Mouse (Mus musculus) right cerebral cortex, adult 18-20 months (tissue): ENCODE results near the gene Ccdc141.

Experiments
- DNase-seq: peaks from one replicate; pipeline ENCODE4 v3.0.0; 2022; ENCODE audit warnings: mixed read lengths

Gene Ccdc141

GRCm38 (mm10) chr2:77173821-77174220 is 3.4 kb upstream of the Ccdc141 start:
- DNase-seq, result no peak

GRCm38 (mm10) chr2:77173366-77173765 is 2.9 kb upstream of the Ccdc141 start:
- no peak for DNase-seq

DNA sequence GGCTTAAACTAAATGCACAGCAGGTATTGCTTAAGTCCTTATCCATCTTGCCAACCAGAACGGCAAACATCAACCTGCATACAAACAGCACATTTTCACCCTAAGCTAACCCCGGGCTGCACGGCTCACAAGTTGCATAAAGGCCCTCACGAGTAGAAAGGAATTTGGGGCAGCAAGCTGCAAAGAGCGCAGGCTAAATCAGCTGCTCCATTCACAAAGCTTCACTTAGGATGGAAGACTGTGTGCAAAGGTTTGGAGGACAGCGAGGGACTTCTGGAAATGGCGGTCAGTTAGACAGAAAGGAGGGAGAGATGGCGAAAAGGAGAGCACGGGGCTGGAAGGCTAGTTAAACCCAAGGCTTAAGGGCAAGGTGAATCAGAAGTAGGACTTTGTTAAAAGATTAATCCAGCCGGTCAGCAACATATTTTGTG is 1.8 kb upstream of the Ccdc141 start:
- no peak for DNase-seq

- peak; percentile 50 for DNase-seq
Measured at GRCm38 (mm10) chr2:77171444-77172240, 1.2 kb upstream of the Ccdc141 start.

DNA sequence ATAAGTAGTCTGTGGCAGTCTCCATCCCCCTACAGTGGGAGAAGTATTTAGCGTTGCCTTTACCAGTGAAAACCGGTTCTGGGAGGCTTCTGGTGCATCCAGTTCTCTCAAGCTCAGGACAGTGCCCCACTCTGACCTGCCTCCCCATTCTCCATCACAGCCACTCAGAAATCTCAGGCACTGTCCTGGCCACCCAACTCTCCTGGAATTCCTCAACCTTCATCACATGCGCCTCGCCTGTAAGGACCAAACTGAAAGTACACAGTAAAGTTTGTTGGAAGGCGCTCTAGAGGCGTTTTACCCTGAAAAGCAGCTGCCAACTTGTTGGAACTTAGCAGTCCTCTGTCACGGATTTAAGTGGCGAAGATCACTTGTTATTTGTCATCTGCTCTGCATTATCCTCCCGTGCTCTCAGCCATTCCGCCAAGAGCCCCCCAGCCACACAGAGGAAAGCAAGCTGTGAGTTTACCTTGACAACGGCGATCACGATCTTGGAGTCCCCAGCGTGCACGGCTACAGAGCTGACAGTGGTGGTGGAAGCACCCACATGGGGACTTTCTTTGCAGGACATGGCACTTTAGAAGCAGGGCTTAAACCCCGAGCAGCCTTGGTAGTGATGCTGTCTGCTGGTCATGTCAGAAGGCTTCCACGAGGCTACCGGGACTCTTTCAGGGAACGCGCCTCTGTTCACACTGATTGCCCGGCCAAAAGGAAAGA is 362 bp downstream of the Ccdc141 start:
- no peak for DNase-seq

DNA sequence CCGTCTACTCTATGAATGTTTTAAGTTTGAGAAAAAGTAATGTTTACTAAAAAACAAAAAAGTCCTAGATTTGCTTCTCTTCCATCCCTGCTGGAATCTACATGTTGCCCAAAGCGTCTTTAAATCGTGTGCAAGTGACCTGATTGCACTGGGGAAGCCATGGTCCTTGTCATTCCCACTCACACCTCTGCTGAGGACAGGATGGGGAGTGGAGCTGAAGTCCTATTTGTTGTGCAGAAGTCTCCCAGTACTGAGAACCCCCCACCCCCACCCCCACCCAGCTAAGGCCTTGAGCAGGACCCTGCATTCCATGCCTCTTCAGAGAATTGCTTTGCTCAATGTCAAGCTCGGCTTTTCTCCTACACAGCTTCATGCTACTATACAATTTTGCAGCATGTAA is 1.2 kb downstream of the Ccdc141 start:
- no peak for DNase-seq

DNA sequence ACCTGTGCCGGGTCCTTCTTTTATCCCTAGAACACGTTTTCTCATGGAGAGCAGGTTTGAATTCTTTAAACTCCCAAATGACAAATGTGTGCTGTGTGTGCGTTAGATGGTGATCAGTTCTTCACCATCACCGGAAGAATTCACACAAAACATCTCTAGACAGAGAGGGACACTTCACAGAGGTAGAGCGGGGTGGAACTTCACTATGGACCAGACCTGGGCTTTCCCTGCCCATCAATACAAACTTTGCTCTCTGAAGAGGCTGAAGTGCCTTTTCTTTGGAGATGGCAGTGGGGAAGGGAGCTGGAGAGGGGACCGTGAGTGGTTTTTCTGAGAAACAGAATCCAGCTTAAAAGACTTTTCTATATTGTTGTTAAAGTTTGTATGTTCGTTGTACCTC is 1.7 kb downstream of the Ccdc141 start:
- no peak for DNase-seq

DNA sequence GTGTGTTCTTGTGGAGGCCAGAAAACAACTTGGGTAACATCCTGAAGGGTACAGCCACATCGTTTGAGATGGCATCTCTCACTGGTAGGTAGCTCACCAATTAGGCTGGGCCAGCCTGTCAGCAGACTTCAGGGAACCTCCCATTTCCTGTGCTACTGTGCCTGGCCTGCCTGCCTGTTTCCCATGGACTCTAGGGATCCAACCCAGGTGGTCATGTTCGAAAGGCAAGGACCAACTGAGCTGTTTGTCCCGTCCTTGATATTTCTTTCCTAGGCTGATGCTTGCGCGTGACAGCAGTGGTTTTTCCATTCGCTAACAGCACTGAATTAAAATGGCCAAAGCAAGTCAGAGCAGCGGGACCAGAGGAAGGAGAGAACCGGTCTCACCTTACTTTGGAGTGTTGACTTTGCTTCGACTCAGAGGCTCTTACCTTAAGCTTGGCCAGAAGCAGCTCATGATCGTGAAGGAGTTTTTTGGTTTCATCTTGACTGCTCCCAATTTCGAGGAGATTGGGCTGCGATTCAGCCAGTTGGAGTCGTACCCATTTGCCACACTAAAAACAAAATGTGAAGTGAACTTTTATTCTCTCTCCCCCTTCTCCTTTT is 2.3 kb downstream of the Ccdc141 start:
- DNase-seq, result no peak

GRCm38 (mm10) chr2:77166366-77166765 is 4.1 kb downstream of the Ccdc141 start:
- DNase-seq, result no peak

DNA sequence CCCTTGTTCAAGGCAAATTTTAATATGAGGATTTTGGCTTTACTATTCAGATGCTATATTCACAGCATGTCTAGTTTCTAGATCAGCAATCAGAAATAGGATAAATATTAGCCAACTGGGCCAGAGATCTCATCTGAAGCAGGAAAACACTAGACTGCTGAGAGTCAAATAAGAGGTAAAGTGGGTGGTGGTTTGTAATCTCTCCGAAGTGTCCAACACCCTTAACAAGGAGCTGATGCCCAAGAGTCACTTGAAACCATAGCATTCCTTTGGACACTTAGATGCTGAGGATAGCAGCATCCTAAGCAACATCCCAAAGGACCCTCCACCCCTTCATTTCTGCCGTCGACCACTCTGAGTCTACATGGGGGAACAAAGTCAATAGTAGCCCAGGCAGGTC is 5.8 kb downstream of the Ccdc141 start:
- no peak for DNase-seq

DNA sequence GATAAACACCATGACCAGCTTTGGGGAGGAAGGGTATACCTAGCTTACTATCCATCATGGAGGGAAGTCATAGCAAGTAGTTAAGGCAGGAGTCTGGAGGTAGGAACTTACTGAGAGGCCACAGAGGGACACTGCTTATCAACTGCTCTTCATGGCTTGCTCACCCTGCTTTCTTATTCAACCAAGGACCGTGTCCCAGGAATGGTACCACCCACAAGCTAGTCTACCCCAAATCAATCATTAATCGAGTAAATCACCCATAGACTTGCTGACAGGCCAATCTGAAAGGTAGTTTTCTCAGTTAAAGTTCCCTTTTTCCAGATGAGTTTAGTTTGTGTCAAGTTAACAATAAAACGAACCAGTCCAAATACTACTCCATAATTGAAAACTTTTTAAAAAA is 7.1 kb downstream of the Ccdc141 start:
- no peak for DNase-seq

DNA sequence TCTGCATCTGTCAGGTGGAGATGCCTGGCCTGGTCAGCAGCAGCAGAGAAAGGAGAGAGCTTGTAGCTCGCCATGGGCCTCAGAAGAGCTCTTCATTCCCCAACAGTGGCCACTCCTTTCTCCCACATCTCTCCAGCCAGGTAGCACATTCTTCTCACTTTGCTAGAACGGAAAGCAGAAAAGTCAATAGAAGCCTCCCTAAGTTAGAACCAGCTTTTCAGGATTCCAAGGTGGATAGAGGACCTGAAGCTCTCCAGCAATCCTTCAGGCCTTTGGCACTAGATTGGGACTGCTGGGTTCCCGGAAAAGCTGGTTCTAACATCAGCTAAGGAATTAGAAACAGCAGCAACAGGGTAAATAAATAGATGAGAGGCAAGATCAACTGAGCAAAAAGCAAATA is 8.3 kb downstream of the Ccdc141 start:
- DNase-seq, result no peak

- no peak for DNase-seq
Measured at GRCm38 (mm10) chr2:77157546-77157945, 12.9 kb downstream of the Ccdc141 start.

GRCm38 (mm10) chr2:77154080-77154479 is 16.4 kb downstream of the Ccdc141 start:
- no peak for DNase-seq

GRCm38 (mm10) chr2:77151255-77151654 is 19.2 kb downstream of the Ccdc141 start:
- no peak for DNase-seq

DNA sequence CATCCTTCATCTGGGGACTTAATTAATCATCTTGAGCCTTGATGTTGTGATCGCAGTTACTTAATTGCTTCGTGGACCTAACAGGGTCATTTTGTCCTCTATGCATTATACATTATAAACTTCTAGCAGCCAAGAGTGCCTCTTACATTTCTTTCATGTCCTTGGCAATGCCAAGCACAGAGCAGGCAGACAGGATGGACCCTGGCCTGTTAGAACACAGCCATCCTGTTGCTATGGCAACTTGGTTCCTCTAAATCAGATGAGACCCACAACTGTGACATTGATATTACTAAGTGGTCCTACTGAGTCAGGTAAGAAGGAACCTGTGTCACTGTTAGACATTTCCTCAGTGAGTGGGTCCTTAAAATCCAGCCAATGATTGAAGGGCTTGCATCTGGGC is 20.9 kb downstream of the Ccdc141 start:
- DNase-seq, result no peak

- DNase-seq, result no peak
Measured at GRCm38 (mm10) chr2:77148215-77148614, 22.2 kb downstream of the Ccdc141 start.

- no peak for DNase-seq
Measured at GRCm38 (mm10) chr2:77146968-77147367, 23.5 kb downstream of the Ccdc141 start.

- DNase-seq, result no peak
Measured at GRCm38 (mm10) chr2:77146291-77146690, 24.1 kb downstream of the Ccdc141 start.

- no peak for DNase-seq
Measured at GRCm38 (mm10) chr2:77143536-77143935, 26.9 kb downstream of the Ccdc141 start.

GRCm38 (mm10) chr2:77138879-77139278 is 31.6 kb downstream of the Ccdc141 start:
- DNase-seq, result no peak

- DNase-seq, result no peak
Measured at GRCm38 (mm10) chr2:77134906-77135305, 35.5 kb downstream of the Ccdc141 start.

DNA sequence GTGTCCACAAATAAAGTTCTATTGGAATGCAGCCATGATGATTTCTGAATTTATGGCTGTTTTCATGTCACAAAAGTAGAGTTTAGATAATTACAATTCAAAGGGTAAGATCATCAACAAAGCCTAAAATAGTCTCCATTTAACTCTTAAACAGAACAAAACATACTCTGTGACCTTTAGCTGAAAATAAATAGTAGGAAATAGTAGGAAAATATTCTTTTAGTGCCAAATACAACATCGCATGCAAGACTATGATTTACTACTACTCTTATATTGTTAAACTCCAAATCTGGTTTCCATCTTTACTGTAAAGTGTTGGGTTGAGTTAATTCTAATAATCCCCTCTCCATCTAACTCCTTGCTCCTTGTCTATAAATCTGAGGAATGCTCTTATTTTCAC is 37.0 kb downstream of the Ccdc141 start:
- DNase-seq, result no peak

GRCm38 (mm10) chr2:77126939-77127338 is 43.5 kb downstream of the Ccdc141 start:
- DNase-seq, result no peak
